Mouse (Mus musculus) left cerebral cortex, adult 2 months (tissue): Measurements from ENCODE around the gene Lrrc74b. TPM values are rescaled to one million over a fixed set of nuclear protein-coding genes. Genes with fewer than 3 reads are reported as not detected.
A peak's percentile ranks its signal among the peaks of the same experiment; 100 is the strongest.
"Not testable (repeated sequence)": the region's sequence is repeated elsewhere in the genome, so short reads cannot be mapped to it uniquely, and the experiment has no call there.

Experiments
- DNase-seq, 2 experiments: peaks; one replicate each; pipeline ENCODE4 v3.0.0; 2021 to 2022; ENCODE audit warnings: low spot score in 2 of 2, mixed read lengths in 1 of 2; ENCODE audit errors: extremely low spot score in 1 of 2
- H3K27ac ChIP-seq: fragments of 200-600 bp; 2 replicates; pipeline ENCODE4 v1.8.1; 2022
- H3K4me3 ChIP-seq: fragments of 200-600 bp; 2 replicates; pipeline ENCODE4 v1.8.1; 2022
- CTCF ChIP-seq: fragments of 200-600 bp; IDR thresholded peaks from 2 replicates; pipeline ENCODE4 v1.8.1; 2022; ENCODE audit warnings: antibody characterized with exemption, mild to moderate bottlenecking, moderate library complexity
- intact Hi-C: fragments of 180-260 bp; cut with DNase I; formaldehyde crosslinking; loops from one replicate; pipeline ENCODE4 v1.15.1; 2025
- total RNA-seq, 2 experiments: library from RNA; stranded (reverse); gene quantifications; 2 replicates each; pipeline ENCODE4 v1.2.3; 2021

Gene Lrrc74b
- total RNA-seq, 2 experiments from 2014 or later = 0.68 to 1.1 TPM

GRCm38 (mm10) chr16:17564221-17564620 is 3.2 kb upstream of the Lrrc74b start:
- peak overlapping the region; percentile 67; the same call in 1 of the 2 replicates for H3K27ac ChIP-seq
- no peak for DNase-seq
- intact Hi-C loops = loop anchor here (1.0 kb wide), 1 partner anchor 12 kb away; no protein-coding TSS in a partner anchor
- H3K4me3 ChIP-seq = no peak overlapping the region
- no peak for TF ChIP-seq CTCF

DNA sequence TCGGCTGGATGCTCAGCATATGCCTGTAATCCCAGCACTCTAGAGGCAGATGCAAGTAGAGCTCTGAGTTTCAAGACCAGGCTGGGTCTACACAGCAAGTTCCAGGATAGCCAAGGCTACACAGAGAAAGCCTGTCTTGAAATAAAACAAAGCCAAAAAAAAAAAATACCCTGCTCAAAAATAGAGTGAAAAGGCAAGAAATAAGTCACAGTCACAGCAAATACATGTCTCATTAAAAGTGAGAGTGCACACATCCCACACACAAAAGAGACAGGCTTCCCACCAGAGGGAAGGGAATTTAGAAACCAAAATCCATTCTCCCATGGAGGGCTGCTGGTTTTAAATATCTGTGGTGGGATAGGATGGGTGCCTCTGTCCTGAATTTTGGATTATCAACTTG is 2.5 kb upstream of the Lrrc74b start:
- H3K27ac ChIP-seq = peak overlapping the region; percentile 67; the same call in 1 of the 2 replicates
- no peak for DNase-seq
- no peak overlapping the region for H3K4me3 ChIP-seq
- intact Hi-C loops = no loop called here
- TF ChIP-seq CTCF = no peak

GRCm38 (mm10) chr16:17561751-17562208 is 733 bp upstream of the Lrrc74b start, which contains the start of gene P2rx6:
Gene P2rx6 (plus strand): TSS chr16:17561885.
- DNase-seq = no peak
- Histone ChIP-seq H3K27ac (peak within 1 kb of the TSS; percentile 60), H3K4me3 (peak within 1 kb of the TSS; percentile 21)
- TF ChIP-seq CTCF = no peak
- intact Hi-C loops = no loop called here

DNA sequence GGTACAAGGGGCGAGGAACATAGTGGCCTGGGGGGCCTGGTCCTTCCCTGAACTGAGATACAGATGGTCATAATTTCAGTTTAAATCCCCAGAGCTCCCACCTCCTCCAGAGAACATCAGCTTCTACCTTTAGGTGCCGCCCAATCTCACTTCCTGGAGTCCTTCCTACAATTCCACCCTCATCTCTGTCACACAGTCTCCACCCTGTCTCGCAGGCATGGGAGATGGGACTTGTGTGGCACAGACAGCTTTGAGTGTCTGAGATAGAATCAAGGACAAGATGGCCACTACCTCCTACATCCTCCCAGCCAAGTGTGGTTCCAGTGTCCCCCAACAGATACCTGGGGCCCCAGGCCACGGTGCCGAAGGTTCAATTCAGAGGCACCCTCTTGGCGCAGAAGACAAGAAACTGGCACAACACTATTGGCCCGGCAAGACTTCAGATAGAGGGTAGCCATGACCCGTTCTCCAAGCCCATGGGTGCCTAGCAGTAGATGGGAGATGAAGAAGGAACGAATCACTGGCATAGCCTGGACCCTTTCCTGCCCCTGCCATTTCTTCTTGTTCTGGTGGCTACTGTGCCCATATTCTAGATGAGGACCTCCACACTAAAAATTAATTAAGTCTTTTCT is 1.5 kb downstream of the Lrrc74b start:
- no peak for TF ChIP-seq CTCF
- H3K4me3 ChIP-seq = no peak overlapping the region
- intact Hi-C loops = loop anchor here (2.0 to 10.0 kb wide), 2 partner anchors 59 to 255 kb away; partner anchors contain the start of gene Smpd4
- no peak for DNase-seq
- no peak overlapping the region for H3K27ac ChIP-seq

- DNase-seq = no peak
- TF ChIP-seq CTCF = no peak
- H3K4me3 ChIP-seq = no peak overlapping the region
- H3K27ac ChIP-seq = peak overlapping the region; percentile 26; the same call in 1 of the 2 replicates
- intact Hi-C loops = loop anchor here (2.0 to 10.0 kb wide), 2 partner anchors 60 to 256 kb away; partner anchors contain the start of gene Smpd4
These were observed 2.2 kb downstream of the Lrrc74b start for GRCm38 (mm10) chr16:17558811-17559210.

- intact Hi-C loops = loop anchor here (2.0 to 10.0 kb wide), 2 partner anchors 61 to 257 kb away; partner anchors contain the start of gene Smpd4
- H3K4me3 ChIP-seq = no peak overlapping the region
- H3K27ac ChIP-seq = no peak overlapping the region; the same call in 1 of the 2 replicates
- peak; percentile 98 for TF ChIP-seq CTCF
- peak; percentile 75 to 82 for DNase-seq
These were observed 3.0 kb downstream of the Lrrc74b start for GRCm38 (mm10) chr16:17557947-17558480.

DNA sequence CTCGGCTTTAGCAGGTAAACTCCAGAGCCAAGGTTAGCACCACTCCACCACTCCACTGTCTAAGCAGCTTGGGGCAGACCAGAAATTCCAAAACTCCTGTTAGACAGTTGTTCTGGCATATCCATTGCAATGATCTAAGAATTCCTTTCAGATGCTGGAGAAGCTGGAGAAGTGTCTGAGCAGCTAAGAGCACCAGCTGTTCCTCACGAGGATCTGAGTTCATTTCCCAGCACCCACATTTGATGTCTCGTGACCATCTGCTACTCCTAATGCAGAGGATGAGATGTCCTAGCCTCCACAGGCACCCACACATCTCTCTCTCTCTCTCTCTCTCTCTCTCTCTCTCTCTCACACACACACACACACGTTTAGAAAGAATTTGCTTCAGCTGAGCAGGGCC is 4.1 kb downstream of the Lrrc74b start:
- intact Hi-C loops = loop anchor here (10.0 kb wide), 1 partner anchor 258 kb away; no protein-coding TSS in a partner anchor
- no peak overlapping the region; the same call in 1 of the 2 replicates for H3K27ac ChIP-seq
- no peak overlapping the region for H3K4me3 ChIP-seq
- TF ChIP-seq CTCF = no peak
- no peak for DNase-seq

- DNase-seq = no peak
- H3K4me3 ChIP-seq = no peak overlapping the region
- intact Hi-C loops = loop anchor here (10.0 kb wide), 1 partner anchor 259 kb away; no protein-coding TSS in a partner anchor
- no peak for TF ChIP-seq CTCF
- no peak overlapping the region; the same call in 1 of the 2 replicates for H3K27ac ChIP-seq
These were observed 4.9 kb downstream of the Lrrc74b start for GRCm38 (mm10) chr16:17556180-17556579.

GRCm38 (mm10) chr16:17554702-17555101 is 6.3 kb downstream of the Lrrc74b start:
- H3K27ac ChIP-seq, DNase-seq, H3K4me3 ChIP-seq: not testable (repeated sequence)
- intact Hi-C loops = loop anchor here (10.0 kb wide), 1 partner anchor 260 kb away; no protein-coding TSS in a partner anchor

- no peak for TF ChIP-seq CTCF
- DNase-seq = no peak
- Histone ChIP-seq H3K4me3 (no peak overlapping the region), H3K27ac (no peak overlapping the region)
- intact Hi-C loops = loop anchor here (10.0 kb wide), 1 partner anchor 261 kb away; no protein-coding TSS in a partner anchor
These were observed 6.9 kb downstream of the Lrrc74b start for GRCm38 (mm10) chr16:17553910-17554685.

GRCm38 (mm10) chr16:17552837-17553236 is 8.2 kb downstream of the Lrrc74b start:
- no peak overlapping the region for H3K27ac ChIP-seq
- intact Hi-C loops = loop anchor here (10.0 kb wide), 1 partner anchor 262 kb away; no protein-coding TSS in a partner anchor
- no peak for DNase-seq
- no peak overlapping the region for H3K4me3 ChIP-seq
- TF ChIP-seq CTCF = no peak
